Comparison of ENCODE assay signal across 8 mouse cellular contexts in genomic region chr11:98797306-98797705, GRCm38 (mm10). TPM values are rescaled to one million over a fixed set of nuclear protein-coding genes. Genes with fewer than 3 reads are reported as not detected.
DNase-seq lines count a peak whose midpoint lies in the region; ATAC-seq and TF ChIP-seq lines count a peak whose summit lies in the region.

No protein-coding gene starts in this region.

- H3K36me3 ChIP-seq in MEL (ENCODE audit: control insufficient read depth in 1 of 2, insufficient read depth in 2 of 2, low read length in 2 of 2) = peaks cover 18 to 22% of the 10 kb centered on the region in 2 experiments
- H3K36me3 ChIP-seq in forebrain, embryonic 16.5 days (ENCODE audit: control insufficient read depth, insufficient read depth) = peaks cover 10% of the 10 kb centered on the region
- peaks cover 46% of the 10 kb centered on the region for H3K36me3 ChIP-seq in limb, embryonic 14.5 days (ENCODE audit: control insufficient read depth, insufficient read depth, low read length)
- H3K36me3 ChIP-seq in small intestine, adult 2 months (ENCODE audit: control insufficient read depth, insufficient read depth, low read length) = peaks cover 28% of the 10 kb centered on the region

- H3K4me3 ChIP-seq in MEL (ENCODE audit: control insufficient read depth in 1 of 2, insufficient read depth in 1 of 2, low read depth in 2 of 2, low read length in 2 of 2) = peak overlapping the region; percentile 65 to 90
- peak overlapping the region; percentile 94 for H3K4me3 ChIP-seq in forebrain, embryonic 16.5 days (replicated peaks; ENCODE audit: low read length)
- peak overlapping the region; percentile 100 for H3K4me3 ChIP-seq in limb, embryonic 14.5 days (replicated peaks; ENCODE audit: low read length)
- peak overlapping the region; percentile 58 for H3K4me3 ChIP-seq in small intestine, adult 2 months (ENCODE audit: low read depth, low read length)

- TF ChIP-seq RAD21 in MEL (IDR thresholded peaks at IDR 0.05; ENCODE audit: low read depth, low read length) = no peak

- no peaks in the 10 kb centered on the region for H3K27me3 ChIP-seq in MEL (ENCODE audit: control insufficient read depth in 1 of 2, insufficient read depth in 2 of 2, low read length in 2 of 2)
- H3K27me3 ChIP-seq in forebrain, embryonic 16.5 days (replicated peaks; ENCODE audit: control insufficient read depth, insufficient read depth, low read length) = no peaks in the 10 kb centered on the region
- H3K27me3 ChIP-seq in limb, embryonic 14.5 days (ENCODE audit: control insufficient read depth, insufficient read depth, low read length) = no peaks in the 10 kb centered on the region
- H3K27me3 ChIP-seq in small intestine, adult 2 months (ENCODE audit: control insufficient read depth, insufficient read depth, low read length) = no peaks in the 10 kb centered on the region

- peak overlapping the region; percentile 80 for H3K4me2 ChIP-seq in forebrain, embryonic 16.5 days (ENCODE audit: low read length)
- H3K4me2 ChIP-seq in limb, embryonic 14.5 days (replicated peaks; ENCODE audit: low read depth, low read length, severe bottlenecking) = peak overlapping the region; percentile 84

- H3K9me3 ChIP-seq in MEL (replicated peaks; ENCODE audit: insufficient read depth, low read length) = no peaks in the 10 kb centered on the region
- H3K9me3 ChIP-seq in forebrain, embryonic 16.5 days (ENCODE audit: control insufficient read depth, low read length) = no peaks in the 10 kb centered on the region
- H3K9me3 ChIP-seq in limb, embryonic 14.5 days (ENCODE audit: control insufficient read depth, low read length) = no peaks in the 10 kb centered on the region

- H3K27ac ChIP-seq in MEL (ENCODE audit: control insufficient read depth, low read depth, low read length) = no peak overlapping the region
- H3K27ac ChIP-seq in forebrain, embryonic 16.5 days (ENCODE audit: low read length) = no peak overlapping the region
- no peak overlapping the region for H3K27ac ChIP-seq in limb, embryonic 14.5 days (replicated peaks; ENCODE audit: low read depth, low read length)
- no peak overlapping the region; the same call in 1 of the 2 replicates for H3K27ac ChIP-seq in small intestine, adult 2 months (ENCODE audit: insufficient read depth, low read depth, low read length)

- H3K4me1 ChIP-seq in MEL (ENCODE audit: control insufficient read depth in 1 of 2, insufficient read depth in 2 of 2, low read length in 2 of 2) = peaks cover 2 to 21% of the 10 kb centered on the region in 2 experiments; a peak in 2 of 4 replicates
- H3K4me1 ChIP-seq in forebrain, embryonic 16.5 days (replicated peaks; ENCODE audit: control insufficient read depth, insufficient read depth, low read length) = peaks cover 29% of the 10 kb centered on the region
- peaks cover 10% of the 10 kb centered on the region for H3K4me1 ChIP-seq in limb, embryonic 14.5 days (ENCODE audit: control insufficient read depth, insufficient read depth, low read length)
- peaks cover 8% of the 10 kb centered on the region for H3K4me1 ChIP-seq in small intestine, adult 2 months (ENCODE audit: control insufficient read depth, insufficient read depth, insufficient read length, low read length)

- no peak for ATAC-seq in forebrain, embryonic 16.5 days
- no peak for ATAC-seq in limb, embryonic 14.5 days (ENCODE audit: low FRiP score, low read depth)

- no peak for TF ChIP-seq EP300 in MEL (IDR thresholded peaks at IDR 0.05; ENCODE audit: low read depth in 1 of 2, low read length in 2 of 2)

- 7% methylated on average over 5 of the region's 5 CpGs for WGBS in forebrain, embryonic 16.5 days
- WGBS in limb, embryonic 14.5 days = 6% methylated on average over 5 of the region's 5 CpGs
- WGBS in small intestine, adult 2 months = 5% methylated on average over 5 of the region's 5 CpGs

- intact Hi-C loops in gastrocnemius, postnatal 36 days (cut with DNase I) = no loop called here

- DNase-seq in gastrocnemius, adult 18-20 months (ENCODE audit: low spot score) = peak; percentile 18
- no peak for DNase-seq in gastrocnemius, postnatal 36 days
- DNase-seq in MEL (ENCODE audit: low read depth, low spot score) = no peak
- no peak for DNase-seq in limb, embryonic 14.5 days (ENCODE audit: low spot score)
- DNase-seq in right cerebral cortex, adult 2 months (ENCODE audit: low spot score in 2 of 2) = no peak
- DNase-seq in left cerebral cortex, adult 18-20 months (ENCODE audit: low spot score in 2 of 2) = no peak

- peak overlapping the region; percentile 84 for H3K9ac ChIP-seq in MEL (ENCODE audit: control insufficient read depth, low read depth, low read length, poor library complexity, severe bottlenecking)
- H3K9ac ChIP-seq in forebrain, embryonic 16.5 days (replicated peaks; ENCODE audit: low read depth, low read length) = peak overlapping the region; percentile 99
- peak overlapping the region; percentile 95 for H3K9ac ChIP-seq in limb, embryonic 14.5 days (ENCODE audit: low read depth, low read length, severe bottlenecking)

- peaks cover 45% of the 10 kb centered on the region for H3K79me2 ChIP-seq in MEL (ENCODE audit: control insufficient read depth, insufficient read depth, low read length, poor library complexity)

- no peak for TF ChIP-seq CTCF in MEL (IDR thresholded peaks at IDR 0.05 in 2 of 3, conservative IDR thresholded peaks at IDR 0.05 in 1 of 3; ENCODE audit: control insufficient read depth in 1 of 3, insufficient read depth in 1 of 3, low read depth in 2 of 3, low read length in 3 of 3, poor library complexity in 1 of 3, severe bottlenecking in 1 of 3)
- TF ChIP-seq CTCF in small intestine, adult 2 months (IDR thresholded peaks at IDR 0.05; ENCODE audit: extremely low read depth, insufficient read length, insufficient replicate concordance, low read depth, low read length) = no peak

- TF ChIP-seq POLR2A in MEL (IDR thresholded peaks at IDR 0.05; ENCODE audit: control insufficient read depth in 1 of 2, insufficient read depth in 1 of 2, low read depth in 1 of 2, low read length in 2 of 2, poor library complexity in 1 of 2) = no peak
- TF ChIP-seq POLR2A in limb, embryonic 14.5 days (IDR thresholded peaks at IDR 0.05; ENCODE audit: borderline replicate concordance, extremely low read depth, insufficient read depth, insufficient read length) = no peak
- TF ChIP-seq POLR2A in small intestine, adult 2 months (IDR thresholded peaks at IDR 0.05; ENCODE audit: low read depth, low read length) = no peak

RNA-seq across cellular contexts. Expression of gene Msl1, which starts 2.0 kb away (rescaled TPM):
- total RNA-seq in gastrocnemius, adult 18-20 months (2021) = 10 to 100 TPM; 50.5 to 56.4 TPM
- 10 to 100 TPM; 49.0 to 51.4 TPM for total RNA-seq in gastrocnemius, postnatal 36 days (2021)
- total RNA-seq in MEL (2012; rRNA removed) = 35.0 and 37.1 TPM in 2 replicates
- polyA plus RNA-seq in MEL (2012; ENCODE audit: insufficient read depth in 1 of 2, insufficient read length in 2 of 2, low read depth in 1 of 2, low replicate concordance in 2 of 2, missing spikeins in 1 of 2) = 10 to 100 TPM in 1 of 2 experiments, not detected in 1; 49.4 TPM
- 27.7 and 32.0 TPM in 2 replicates for polyA plus RNA-seq in forebrain, embryonic 16.5 days (2015; fragmentation: Nextera tagmentation; extraction: Ambion mirVana)
- polyA plus RNA-seq in limb, embryonic 14.5 days (2012; rRNA removed) = 76.9 and 81.1 TPM in 2 replicates
- 19.8 and 23.5 TPM in 2 replicates for polyA plus RNA-seq in limb, embryonic 14.5 days (2014; fragmentation: Nextera tagmentation; extraction: Ambion mirVana)
- 19.8 and 38.5 TPM in 2 replicates for polyA plus RNA-seq in small intestine, adult 2 months (2012; rRNA removed)
- 100 to 1,000 TPM; 182 to 185 TPM for total RNA-seq in left cerebral cortex, adult 18-20 months (2021)

RNA-seq across cellular contexts. Expression of gene Casc3, which starts 7.4 kb away (rescaled TPM):
- 10 to 100 TPM; 14.0 to 15.6 TPM for total RNA-seq in gastrocnemius, adult 18-20 months (2021)
- 10 to 100 TPM; 14.2 to 21.4 TPM for total RNA-seq in gastrocnemius, postnatal 36 days (2021)
- total RNA-seq in MEL (2012; rRNA removed) = 18.2 and 20.9 TPM in 2 replicates
- polyA plus RNA-seq in MEL (2012; ENCODE audit: insufficient read depth in 1 of 2, insufficient read length in 2 of 2, low read depth in 1 of 2, low replicate concordance in 2 of 2, missing spikeins in 1 of 2) = 10 to 100 TPM; 58.6 to 61.0 TPM
- 52.5 and 54.6 TPM in 2 replicates for polyA plus RNA-seq in forebrain, embryonic 16.5 days (2015; fragmentation: Nextera tagmentation; extraction: Ambion mirVana)
- 52.4 and 56.8 TPM in 2 replicates for polyA plus RNA-seq in limb, embryonic 14.5 days (2012; rRNA removed)
- polyA plus RNA-seq in limb, embryonic 14.5 days (2014; fragmentation: Nextera tagmentation; extraction: Ambion mirVana) = 34.1 and 40.4 TPM in 2 replicates
- 11.7 and 22.0 TPM in 2 replicates for polyA plus RNA-seq in small intestine, adult 2 months (2012; rRNA removed)
- 10 to 100 TPM; 53.0 to 57.3 TPM for total RNA-seq in left cerebral cortex, adult 18-20 months (2021)

RNA-seq across cellular contexts. Expression of gene Nr1d1, which starts 22.2 kb away (rescaled TPM):
- total RNA-seq in gastrocnemius, adult 18-20 months (2021) = 100 to 1,000 TPM in 1 of 2 experiments, 10 to 100 TPM in 1; 74.0 to 126 TPM
- total RNA-seq in gastrocnemius, postnatal 36 days (2021) = 100 to 1,000 TPM in 1 of 2 experiments, 10 to 100 TPM in 1; 86.6 to 139 TPM
- 1.9 and 2.0 TPM in 2 replicates for total RNA-seq in MEL (2012; rRNA removed)
- 1 to 10 TPM in 1 of 2 experiments, not detected in 1; 5.6 TPM for polyA plus RNA-seq in MEL (2012; ENCODE audit: insufficient read depth in 1 of 2, insufficient read length in 2 of 2, low read depth in 1 of 2, low replicate concordance in 2 of 2, missing spikeins in 1 of 2)
- polyA plus RNA-seq in forebrain, embryonic 16.5 days (2015; fragmentation: Nextera tagmentation; extraction: Ambion mirVana) = 3.8 and 4.0 TPM in 2 replicates
- 1.8 and 2.5 TPM in 2 replicates for polyA plus RNA-seq in limb, embryonic 14.5 days (2012; rRNA removed)
- polyA plus RNA-seq in limb, embryonic 14.5 days (2014; fragmentation: Nextera tagmentation; extraction: Ambion mirVana) = 1.2 and 1.4 TPM in 2 replicates
- polyA plus RNA-seq in small intestine, adult 2 months (2012; rRNA removed) = 59.8 and 206 TPM in 2 replicates
- 100 to 1,000 TPM in 1 of 2 experiments, 10 to 100 TPM in 1; 87.2 to 122 TPM for total RNA-seq in left cerebral cortex, adult 18-20 months (2021)

RNA-seq across cellular contexts. Expression of gene Rapgefl1, which starts 39.3 kb away (rescaled TPM):
- total RNA-seq in gastrocnemius, adult 18-20 months (2021) = under 1 TPM; 0.09 to 0.14 TPM
- total RNA-seq in gastrocnemius, postnatal 36 days (2021) = under 1 TPM; 0.12 to 0.15 TPM
- 0.46 and 0.58 TPM in 2 replicates for total RNA-seq in MEL (2012; rRNA removed)
- 1 to 10 TPM in 1 of 2 experiments, not detected in 1; 1.4 TPM for polyA plus RNA-seq in MEL (2012; ENCODE audit: insufficient read depth in 1 of 2, insufficient read length in 2 of 2, low read depth in 1 of 2, low replicate concordance in 2 of 2, missing spikeins in 1 of 2)
- polyA plus RNA-seq in forebrain, embryonic 16.5 days (2015; fragmentation: Nextera tagmentation; extraction: Ambion mirVana) = 4.5 and 7.3 TPM in 2 replicates
- 31.4 and 41.8 TPM in 2 replicates for polyA plus RNA-seq in limb, embryonic 14.5 days (2012; rRNA removed)
- polyA plus RNA-seq in limb, embryonic 14.5 days (2014; fragmentation: Nextera tagmentation; extraction: Ambion mirVana) = 8.8 and 8.9 TPM in 2 replicates
- 11.4 and 47.6 TPM in 2 replicates for polyA plus RNA-seq in small intestine, adult 2 months (2012; rRNA removed)
- total RNA-seq in left cerebral cortex, adult 18-20 months (2021) = 100 to 1,000 TPM; 133 to 139 TPM

RNA-seq across cellular contexts. Expression of gene Thra, which starts 56.9 kb away (rescaled TPM):
- 10 to 100 TPM; 78.3 to 85.2 TPM for total RNA-seq in gastrocnemius, adult 18-20 months (2021)
- total RNA-seq in gastrocnemius, postnatal 36 days (2021) = 10 to 100 TPM; 72.6 to 75.7 TPM
- 22.0 and 29.6 TPM in 2 replicates for total RNA-seq in MEL (2012; rRNA removed)
- polyA plus RNA-seq in MEL (2012; ENCODE audit: insufficient read depth in 1 of 2, insufficient read length in 2 of 2, low read depth in 1 of 2, low replicate concordance in 2 of 2, missing spikeins in 1 of 2) = 10 to 100 TPM in 1 of 2 experiments, not detected in 1; 50.9 TPM
- 177 and 182 TPM in 2 replicates for polyA plus RNA-seq in forebrain, embryonic 16.5 days (2015; fragmentation: Nextera tagmentation; extraction: Ambion mirVana)
- 149 and 157 TPM in 2 replicates for polyA plus RNA-seq in limb, embryonic 14.5 days (2012; rRNA removed)
- polyA plus RNA-seq in limb, embryonic 14.5 days (2014; fragmentation: Nextera tagmentation; extraction: Ambion mirVana) = 55.9 and 63.2 TPM in 2 replicates
- 46.5 and 128 TPM in 2 replicates for polyA plus RNA-seq in small intestine, adult 2 months (2012; rRNA removed)
- total RNA-seq in left cerebral cortex, adult 18-20 months (2021) = 100 to 1,000 TPM; 708 to 832 TPM

Comparison
In these comparisons a context has a peak if more than half of its experiments do, and no peak if none do; other contexts are left out.
1. RNA of gene Nr1d1, which starts 22.2 kb away (total RNA-seq): 86.6 to 139 TPM in gastrocnemius, postnatal 36 days, 74.0 to 126 TPM in gastrocnemius, adult 18-20 months and 87.2 to 122 TPM in left cerebral cortex, adult 18-20 months; 1.9 to 2.0 TPM in MEL; every median in the first group is over 10 times any median in the second.
2. Peak in every context shown above with its lines, with median percentiles within 50 percentile points of each other: H3K4me3 ChIP-seq and H3K9ac ChIP-seq.